Mouse (Mus musculus): ENCODE results near the gene Dbp.
A peak's percentile ranks its signal among the peaks of the same experiment; 100 is the strongest.
"Not testable (repeated sequence)": the region's sequence is repeated elsewhere in the genome, so short reads cannot be mapped to it uniquely, and the experiment has no call there.

The Dbp gene

GRCm38 (mm10) chr7:45704730-45705442, at the start of gene Dbp:
Gene Dbp, plus strand, starts transcription at chr7:45705088.
- peak; percentile 92 for DNase-seq

GRCm38 (mm10) chr7:45660746-45661478, 44.0 kb upstream of the Dbp start:
- no peak for DNase-seq

DNA sequence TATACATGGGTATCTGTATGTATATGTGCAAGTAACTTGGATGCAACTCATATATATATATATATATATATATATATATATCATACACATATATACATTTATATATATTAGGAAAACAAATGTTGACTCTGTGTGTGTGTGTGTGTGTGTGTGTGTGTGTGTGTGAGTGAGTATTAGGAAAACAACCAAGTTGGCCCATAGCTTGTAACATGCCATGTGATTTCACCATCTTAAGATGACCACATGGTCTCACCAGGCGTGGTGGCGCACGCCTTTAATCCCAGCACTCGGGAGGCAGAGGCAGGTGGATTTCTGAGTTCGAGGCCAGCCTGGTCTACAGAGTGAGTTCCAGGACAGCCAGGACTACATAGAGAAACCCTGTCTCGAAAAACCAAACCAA, 43.2 kb upstream of the Dbp start:
- not testable (repeated sequence) for DNase-seq

DNA sequence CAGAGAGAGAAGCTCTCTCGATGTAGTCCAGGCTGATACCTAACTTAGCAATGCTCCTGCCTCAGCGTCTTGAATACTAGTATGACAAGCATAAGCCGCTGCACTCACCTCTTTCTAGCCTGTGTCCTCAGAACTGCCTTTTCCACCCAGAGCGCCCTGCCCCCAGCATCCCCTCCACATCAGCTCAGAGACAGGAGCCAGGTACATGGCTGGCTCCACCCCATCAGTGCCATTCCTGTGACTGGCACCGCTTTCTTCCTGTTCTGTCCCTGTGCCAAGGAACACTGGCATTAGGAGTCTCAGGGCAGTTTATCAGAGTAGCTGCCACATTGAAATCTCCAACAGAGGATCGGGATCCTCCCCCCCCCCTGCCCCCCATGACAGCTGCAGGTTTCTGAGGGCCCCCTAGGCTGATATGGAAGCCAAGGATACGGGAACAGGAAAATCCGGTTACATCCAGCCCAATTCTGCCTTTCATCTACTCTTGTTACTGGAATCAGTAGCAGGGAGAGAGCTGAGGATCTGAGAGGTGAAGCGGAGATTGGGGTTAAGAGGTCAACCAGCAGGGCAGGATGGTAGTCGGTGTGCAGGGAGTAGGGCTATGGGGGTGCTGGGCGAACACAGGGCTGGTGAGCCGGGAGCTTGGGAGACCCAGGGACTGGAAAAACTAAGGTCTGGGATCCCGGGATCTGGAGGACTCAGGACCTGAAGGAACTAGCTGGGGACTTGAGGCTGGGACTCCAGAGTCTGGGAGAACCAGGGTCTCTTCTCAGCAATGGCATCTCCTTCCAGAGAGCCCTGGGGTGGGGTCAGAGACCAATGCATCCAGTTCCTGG, 39.4 kb upstream of the Dbp start:
- no peak for DNase-seq

DNA sequence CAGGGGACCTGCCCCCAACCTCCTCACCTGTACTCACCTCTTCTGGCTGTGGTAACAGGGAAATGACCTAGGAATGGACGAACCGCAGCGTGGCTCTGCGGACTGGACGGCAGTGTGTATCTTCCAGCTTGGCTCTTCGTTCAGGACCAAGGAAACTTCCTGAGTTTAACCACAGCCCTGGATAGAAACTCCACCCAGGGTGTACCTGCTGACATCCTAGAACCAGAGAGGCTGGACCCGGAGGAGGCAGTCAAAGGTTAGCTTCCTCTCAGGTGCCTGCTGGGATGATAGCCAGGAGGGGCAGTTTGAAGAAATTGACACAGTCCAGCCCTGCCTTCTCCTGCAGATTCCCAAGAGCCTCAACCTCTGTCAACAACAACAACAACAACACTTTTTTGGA, 38.7 kb upstream of the Dbp start, which contains the start of gene Fut2:
Gene Fut2 (minus strand): TSS at position 234 of the 400 bp plus-strand sequence.
- no peak for DNase-seq

DNA sequence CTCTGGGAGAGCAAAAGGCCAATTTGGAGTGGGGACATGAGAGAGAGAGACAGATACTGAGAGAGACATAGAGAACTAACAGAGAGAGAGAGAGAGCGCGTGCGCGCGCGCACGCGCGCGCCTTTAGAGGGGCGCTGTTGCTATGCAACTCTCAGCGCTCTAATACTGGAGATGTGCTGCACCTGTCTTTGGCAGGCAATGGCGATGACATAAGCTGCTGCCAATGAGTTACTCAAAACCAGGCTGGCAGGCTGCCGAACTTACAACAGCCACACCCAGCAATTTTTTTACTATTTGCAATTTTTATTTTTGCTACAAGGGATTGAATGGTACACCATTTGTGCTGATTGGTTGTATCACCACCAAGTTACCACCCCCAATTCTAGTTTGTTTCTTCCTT, 37.1 kb upstream of the Dbp start:
- peak; percentile 52 for DNase-seq

DNA sequence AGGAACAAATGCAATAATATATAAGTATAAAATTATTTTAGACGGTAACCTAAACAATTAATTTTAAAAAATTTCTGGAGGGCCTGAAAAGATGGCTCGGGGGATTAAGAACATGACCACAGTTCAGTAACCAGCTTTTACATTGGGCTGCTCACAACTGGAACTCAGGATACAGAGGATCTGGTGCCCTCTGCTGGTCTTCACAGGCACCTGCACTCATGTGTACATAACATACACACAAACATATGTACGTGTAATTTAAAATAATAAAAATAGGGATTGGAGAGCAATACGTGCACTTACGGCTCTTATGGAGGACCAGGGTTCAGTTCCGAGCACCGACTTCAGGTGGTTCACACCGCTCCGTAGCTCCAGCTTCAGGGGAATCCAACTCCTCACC, 36.0 kb upstream of the Dbp start:
- no peak for DNase-seq

- no peak for DNase-seq
These were observed 27.1 kb upstream of the Dbp start for GRCm38 (mm10) chr7:45677627-45678295.

DNA sequence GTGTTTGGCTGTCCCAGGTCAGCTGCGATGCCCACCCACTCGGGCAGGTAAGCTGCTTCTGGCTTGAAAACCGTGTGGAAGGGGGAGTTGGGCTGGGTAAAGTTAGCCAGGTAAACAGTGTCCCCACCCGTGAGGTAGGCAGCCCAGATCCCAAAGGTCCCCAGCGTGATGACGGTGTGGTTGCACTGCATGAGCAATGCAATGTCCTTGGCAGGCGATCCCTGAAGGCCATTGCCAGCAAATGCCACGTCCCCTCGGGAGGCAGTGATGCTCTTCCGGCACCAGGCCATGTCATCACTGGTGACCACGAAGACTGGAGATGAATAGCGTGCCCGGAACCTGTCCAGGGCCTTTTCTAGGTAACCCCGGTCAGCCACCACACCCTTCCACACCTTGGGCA, 26.4 kb upstream of the Dbp start:
- no peak for DNase-seq

DNA sequence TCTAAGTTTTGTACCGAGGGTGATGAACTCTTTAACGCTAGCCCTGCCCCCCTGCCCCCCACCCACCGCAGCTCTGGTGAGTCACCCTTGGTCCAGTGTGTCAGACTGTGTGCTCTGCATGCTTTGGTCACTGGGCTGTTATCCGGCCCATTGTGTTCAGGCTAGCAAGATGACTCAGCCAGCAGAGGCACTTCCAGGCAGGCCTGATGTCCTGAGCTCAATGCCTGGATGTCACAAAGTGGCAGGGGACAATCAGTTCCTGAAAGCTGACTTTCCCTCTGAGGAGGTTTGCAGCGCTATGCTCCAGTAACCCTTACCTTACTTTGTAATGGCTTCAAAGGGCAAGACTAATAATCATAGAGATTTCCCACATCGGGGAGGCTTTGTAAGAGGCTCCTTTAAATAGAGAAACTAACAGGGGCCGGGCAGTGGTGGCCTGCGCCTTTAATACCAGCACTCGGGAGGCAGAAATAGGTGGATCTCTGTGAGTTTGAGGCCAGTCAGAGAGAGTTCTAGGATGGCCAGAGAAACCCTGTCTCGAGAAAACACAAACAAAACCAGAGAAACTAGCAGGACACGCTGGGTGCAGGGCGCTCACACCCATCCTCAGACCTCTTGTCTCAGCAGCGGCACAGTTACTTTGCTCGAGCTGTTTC, 24.8 kb upstream of the Dbp start:
- DNase-seq, result no peak

DNA sequence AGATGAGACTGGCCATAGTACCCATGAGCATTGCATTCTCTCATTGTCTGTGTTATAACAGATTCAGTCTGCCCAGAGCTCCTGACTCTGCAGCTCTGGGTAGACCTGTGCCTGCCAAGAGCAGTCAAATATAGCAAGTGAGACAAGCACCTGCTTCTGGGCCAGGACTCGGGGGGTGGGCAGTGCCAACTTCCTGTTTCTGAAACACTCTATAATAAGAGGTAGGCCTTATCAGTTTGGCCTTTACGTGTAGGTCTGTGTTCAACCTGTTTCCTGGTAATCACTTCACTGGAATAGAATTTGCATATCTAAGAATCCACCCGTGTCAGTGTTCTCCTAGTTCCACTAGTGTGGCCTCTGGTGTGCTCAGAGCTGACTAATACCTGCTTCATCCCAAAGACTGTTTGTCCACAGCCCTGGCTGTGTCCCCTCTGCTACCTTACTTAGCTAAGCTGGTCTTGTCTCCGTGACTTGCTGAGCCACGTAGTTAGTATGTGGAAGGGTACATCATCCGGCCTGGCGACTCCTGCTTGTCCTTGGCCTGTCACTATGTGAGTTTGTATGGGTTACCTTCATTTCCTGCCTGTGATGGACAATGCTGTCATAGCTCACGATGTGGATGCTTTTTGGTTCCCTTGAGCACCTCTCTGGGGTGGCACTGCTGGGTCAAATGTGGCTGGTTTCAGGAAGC, 23.7 kb upstream of the Dbp start:
- no peak for DNase-seq

DNA sequence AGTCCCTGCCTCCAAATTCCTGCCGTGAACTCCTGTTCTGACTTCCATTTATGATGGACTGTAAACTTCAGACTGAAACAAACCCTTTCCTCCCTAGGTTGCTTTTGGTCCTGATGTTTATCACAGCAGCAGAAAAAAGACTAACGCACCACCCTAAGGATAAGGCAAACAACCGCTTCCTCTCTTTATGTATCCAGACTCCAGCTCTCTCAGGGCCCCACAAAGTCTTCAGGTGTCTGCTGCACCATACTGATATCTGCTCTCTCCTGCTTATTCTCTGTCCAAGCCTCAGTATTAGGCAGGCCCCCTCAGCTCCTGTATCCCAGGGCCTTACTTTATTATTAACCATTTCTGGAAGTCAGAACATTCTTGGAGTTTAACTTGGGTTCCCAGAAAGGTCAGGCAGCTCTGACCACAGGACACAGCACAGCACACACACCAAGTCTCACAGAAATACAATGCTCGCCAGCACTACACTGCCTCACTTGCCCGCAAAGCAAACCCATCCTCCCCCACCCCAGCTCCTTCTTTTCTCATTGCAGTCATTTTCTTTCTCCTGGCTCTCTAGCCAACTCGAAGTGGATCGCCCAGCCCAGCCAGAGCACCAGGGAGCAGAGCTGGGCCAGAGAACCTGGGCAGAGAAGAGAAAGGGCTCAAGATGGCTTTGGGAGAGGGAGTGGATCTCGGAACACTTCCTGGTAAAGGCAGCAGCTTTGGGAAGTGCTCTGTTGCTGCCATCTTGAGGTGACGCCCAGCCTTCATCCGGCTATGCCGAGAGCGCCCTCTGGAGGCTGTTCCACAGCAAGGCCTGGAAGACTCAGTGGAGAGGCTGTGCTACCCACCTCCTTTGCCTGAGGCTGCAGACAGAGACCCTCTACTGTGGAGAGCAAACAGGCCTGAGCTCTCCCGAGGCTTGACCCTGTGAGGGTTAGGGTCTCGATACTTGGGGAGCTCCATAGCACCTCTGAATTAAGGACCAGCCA, 22.5 kb upstream of the Dbp start:
- peak; percentile 93 for DNase-seq

DNA sequence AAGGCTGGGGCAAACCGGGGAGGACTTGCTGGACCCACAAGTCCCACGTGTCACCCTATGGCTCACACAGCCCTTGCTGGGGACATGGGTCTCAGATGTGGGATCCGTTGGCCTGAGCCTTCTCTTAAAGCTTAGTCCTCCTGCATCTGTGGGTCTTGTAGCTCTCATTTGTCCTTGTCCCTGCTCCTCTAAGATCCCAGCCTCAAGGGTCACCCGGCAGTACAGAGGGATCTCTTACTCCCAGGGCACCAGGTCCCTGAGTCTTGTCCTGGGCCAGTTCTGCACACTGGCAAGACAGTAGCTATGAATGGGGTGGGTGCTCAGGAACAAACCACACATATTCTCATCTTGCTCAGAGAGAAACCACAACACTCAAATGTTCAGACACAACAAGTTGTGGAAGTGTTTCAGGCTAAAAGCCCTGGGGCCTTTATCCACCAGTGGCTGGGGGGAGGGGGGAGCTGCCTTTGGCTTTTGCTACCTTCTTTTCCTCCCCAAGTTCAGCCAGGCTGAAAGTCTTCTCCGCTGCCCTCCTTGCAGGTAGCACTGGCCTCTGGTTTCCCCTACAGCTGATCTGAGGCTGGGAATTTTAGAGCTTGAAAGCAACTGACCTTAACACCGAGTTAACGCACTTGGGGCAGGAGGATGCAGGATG, 21.4 kb upstream of the Dbp start, which contains the start of gene Ntn5:
Gene Ntn5 (plus strand): TSS at position 627 of the 655 bp plus-strand sequence.
- DNase-seq, result no peak

DNA sequence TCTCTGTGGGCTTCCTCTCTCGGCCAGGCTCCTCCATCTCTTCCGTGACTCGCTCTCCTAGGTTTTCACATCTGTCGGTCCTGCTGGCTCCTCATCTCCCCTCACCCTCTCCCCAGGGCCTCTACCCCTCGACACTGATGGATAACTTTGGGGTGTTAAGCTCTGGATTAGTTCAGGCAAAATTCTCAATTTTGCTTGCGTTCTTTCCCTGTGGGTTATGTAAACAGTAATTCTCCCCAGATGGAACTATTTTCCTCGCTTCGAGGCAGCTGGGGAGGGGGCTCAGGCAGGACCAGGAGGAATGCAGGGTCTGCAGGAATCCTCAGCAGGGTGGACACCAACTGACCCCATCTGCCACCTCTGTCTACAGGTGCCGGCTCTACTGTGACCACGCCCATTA, 19.1 kb upstream of the Dbp start:
- DNase-seq, result no peak

DNA sequence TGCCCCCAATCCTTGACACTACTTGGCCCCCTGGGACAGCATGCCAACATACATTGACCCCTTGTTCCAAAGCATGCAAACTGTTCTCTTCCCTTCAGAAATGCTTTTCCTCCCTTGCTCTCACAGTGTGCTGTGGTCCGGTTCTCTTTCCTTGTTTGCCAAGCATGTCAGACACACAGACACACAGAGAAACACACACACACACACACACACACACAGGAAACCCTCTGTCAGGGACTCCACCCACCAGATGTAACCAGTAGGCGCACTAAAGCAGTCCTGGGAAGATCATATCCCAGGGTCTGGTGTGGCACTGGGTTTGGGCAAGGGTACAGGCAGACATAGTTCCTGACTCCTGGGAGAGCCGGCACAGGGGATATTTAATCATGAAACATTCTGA, 18.0 kb upstream of the Dbp start:
- no peak for DNase-seq

DNA sequence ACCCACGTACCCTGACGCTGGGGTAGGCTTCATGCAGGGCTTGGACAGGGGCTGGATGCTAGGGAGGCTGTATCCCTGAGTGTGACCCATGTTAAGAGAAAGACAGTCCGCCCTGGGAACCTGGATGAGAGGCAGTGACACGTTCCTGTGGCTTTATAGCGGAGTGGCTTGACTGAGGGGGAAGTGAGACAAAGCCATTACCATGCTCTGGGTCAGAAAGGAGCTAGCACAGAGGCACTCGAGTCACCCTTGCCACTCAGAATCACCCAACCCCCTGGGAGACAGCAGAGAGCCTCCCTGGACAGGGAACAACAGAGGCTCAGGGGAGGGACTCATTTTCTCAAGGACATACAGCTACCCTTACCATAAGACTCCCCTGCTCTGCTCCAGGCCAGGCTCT, 15.8 kb upstream of the Dbp start:
- DNase-seq, result no peak

- DNase-seq, result no peak
These were observed 15.1 kb upstream of the Dbp start for GRCm38 (mm10) chr7:45689800-45690199.

DNA sequence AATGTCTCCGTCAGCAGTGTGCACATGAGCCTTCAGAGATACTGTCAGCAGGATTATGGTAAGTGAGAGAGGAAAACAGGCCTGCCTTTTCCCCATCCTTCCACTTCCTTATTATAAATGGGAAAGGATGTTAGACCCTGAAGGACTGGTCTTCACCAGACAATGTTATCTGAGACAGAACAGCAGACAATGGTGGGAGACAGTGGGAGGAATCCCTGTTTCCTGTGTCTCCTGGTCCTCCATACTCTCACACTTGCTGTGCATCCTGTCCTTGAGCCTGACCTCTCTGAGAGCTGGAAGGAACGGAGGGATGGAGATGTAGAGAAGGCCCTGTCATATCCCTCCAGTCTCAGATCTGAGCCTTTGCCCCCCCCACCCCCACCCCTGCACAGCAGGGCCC, 12.5 kb upstream of the Dbp start:
- no peak for DNase-seq

GRCm38 (mm10) chr7:45693921-45694591, 10.8 kb upstream of the Dbp start, which contains the start of gene Sec1:
Gene Sec1, minus strand, starts transcription at chr7:45694402.
- no peak for DNase-seq
